Mouse (Mus musculus) cerebellum, adult 9-11 months (tissue): Measurements from ENCODE around the gene Ppp1r12c.
"Not testable (repeated sequence)": the region's sequence is repeated elsewhere in the genome, so short reads cannot be mapped to it uniquely, and the experiment has no call there.

Experiments used
- DNase-seq: peaks from one replicate; pipeline ENCODE4 v3.0.0; 2022

Ppp1r12c gene

DNA sequence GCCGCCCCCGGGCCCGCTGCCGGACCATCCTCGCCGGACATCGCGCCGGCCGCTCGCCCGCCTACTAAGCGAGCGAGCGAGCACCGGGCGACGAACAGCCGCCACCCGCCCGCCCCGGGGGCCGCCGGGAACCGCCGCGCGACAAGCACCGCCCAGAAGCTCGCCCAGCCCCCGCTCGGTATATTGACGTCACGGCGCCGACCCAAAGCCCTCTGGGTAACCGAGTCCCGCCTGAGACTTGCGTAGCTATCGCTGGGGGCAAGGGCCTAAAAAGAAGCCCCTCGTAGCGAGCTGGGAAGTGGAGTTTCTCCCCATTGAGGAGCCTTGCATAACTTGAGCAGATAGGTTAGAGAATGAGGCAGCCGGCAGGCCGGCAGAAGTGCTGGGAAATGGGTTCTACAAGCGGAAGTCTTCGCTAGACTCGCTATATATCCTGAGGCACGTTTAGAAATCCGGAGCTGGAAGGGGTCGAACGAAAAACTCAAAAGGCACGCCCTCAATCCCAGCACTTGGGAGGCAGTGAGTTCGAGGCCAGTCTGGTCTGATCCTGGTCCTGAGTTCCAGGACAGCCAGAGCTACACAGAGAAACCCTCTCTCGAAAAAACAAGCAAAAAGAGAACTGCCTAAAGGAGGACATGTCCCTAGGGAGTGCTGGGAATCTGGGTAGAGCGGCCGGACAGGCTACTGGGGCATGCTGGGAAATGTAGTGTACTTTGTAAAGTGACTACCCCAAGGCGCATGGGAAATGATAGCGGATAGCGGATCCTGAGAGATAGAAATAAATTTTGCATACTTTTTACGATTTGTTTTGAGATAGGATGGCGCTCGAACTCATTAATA, at the start of gene Ppp1r12c:
Gene Ppp1r12c (minus strand): TSS at position 123 of the 840 bp plus-strand sequence.
- DNase-seq: peak; percentile 96

DNA sequence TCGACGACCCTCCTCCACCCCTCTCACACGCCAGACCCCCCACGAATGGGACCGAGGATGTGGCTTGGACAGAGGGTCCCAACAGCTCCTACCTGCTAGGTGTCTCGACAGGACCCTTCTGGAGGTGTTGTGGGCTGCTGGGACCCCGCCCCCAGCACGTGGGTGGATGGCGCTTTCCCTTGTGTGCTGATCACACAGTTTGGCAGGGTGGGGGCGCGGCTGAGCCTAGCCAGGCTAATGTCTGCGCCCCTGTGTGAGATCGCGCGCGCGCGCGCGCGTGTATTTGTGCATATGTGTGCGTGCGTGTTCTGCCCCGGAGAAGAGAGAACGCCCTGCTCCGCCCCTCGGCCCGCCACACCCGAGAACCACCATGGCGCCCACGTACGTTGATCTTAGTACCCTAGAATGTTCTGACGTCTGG, 45.8 kb upstream of the Ppp1r12c start, which contains the start of gene Syt5:
Gene Syt5 (minus strand): TSS at position 321 of the 421 bp plus-strand sequence.
- DNase-seq: peak; percentile 57

DNA sequence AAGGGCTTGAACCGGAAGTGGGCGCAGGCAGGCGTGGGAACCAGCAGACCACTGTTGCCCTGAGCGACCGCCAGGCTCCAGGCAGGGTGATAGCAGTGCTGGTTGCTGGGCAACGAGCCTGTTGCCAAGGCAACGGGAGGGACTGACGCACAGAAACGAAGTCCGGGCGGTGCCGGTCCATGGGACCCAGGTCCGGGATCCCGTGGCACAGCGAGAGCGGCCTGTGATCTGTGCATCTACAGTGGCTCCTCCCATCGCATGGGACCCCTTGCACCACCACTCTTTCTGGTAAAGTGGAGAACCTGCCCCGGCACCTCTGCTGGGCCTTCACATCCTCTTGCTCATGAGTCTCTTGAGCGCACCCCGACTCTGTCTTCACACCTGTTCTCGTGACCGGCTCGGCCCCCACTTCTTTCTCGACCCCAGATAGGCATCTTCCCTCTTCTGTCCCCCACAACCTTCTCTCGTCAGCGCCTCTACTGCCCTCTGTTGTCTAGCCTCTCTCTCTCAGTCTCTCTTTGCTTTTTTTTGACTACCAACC, 45.2 kb upstream of the Ppp1r12c start:
- peak; percentile 86 for DNase-seq

DNA sequence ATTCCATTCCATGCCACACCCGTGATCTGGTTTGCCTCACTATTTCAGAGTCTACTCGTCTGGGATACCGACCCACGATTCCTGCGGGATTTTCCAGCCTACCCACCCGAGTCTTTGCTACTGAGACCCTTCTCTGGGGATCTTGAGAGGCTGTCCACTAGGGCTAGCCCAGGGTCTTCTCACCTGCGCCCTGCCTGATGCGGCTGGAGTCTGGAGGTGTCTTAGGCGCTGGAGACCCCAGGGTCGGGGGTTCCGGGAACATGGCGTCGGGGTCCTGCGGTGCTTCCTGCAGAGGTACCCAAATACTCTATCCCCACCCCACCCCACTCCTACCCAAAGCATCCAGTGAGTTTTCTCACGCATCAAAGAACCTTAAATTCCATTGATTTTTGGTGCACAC, 44.6 kb upstream of the Ppp1r12c start:
- no peak for DNase-seq

DNA sequence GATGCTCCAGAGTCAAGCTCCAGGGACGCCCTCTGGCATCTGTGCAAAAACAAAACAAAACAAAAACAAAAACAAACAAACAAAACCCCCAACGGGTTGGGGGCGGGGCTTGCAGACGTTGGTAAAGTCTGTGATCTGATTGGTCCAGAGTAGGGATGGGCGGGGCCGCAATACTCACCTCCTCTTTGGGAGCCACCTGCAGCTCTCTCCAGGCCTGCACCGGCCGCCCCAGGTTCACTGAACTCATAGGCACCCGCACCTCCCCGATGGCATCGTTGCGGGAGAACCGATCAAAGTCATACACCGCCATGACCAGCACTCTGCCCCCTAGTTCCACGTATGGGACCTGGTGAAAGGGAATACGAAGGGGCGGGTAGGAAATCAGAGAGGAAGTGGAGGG, 40.5 kb upstream of the Ppp1r12c start:
- DNase-seq: no peak

DNA sequence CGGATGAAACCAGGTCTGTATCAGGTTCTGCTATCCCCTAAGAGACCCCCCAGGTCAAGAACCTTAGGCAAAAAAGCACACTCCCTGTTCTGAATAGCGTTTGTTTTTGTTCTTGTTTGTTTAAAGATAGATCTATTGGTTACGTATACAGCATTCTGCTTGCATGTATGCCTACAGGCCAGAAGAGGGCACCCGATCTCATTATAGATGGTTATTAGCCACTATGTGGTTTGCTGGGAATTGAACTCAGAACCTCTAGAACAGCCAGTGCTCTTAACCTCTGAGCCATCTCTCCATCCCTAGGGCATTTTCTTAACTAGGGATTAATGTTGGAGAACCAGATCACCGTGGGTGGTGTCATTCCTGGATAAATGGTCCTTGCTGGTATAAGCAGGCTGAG, 39.9 kb upstream of the Ppp1r12c start:
- no peak for DNase-seq

DNA sequence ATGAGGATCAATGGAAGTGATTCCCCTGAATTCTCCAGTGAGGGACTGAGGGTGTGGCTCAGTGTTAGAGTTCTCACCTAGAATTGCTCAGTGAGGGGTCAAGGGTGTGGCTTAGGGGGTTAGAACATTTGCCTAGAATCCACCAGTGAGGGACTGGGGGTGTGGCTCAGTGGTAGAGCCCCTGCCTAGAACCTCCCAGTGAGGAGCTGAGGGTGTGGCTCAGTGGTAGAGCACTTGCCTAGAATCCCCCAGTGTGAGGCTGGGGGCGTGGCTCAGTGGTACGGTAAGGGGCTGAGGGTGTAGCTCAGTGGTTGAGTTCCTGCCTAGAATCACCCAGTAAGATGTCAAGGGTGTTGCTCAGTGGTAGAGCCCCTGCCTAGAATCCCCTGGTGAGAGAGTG, 37.5 kb upstream of the Ppp1r12c start:
- DNase-seq: no peak

DNA sequence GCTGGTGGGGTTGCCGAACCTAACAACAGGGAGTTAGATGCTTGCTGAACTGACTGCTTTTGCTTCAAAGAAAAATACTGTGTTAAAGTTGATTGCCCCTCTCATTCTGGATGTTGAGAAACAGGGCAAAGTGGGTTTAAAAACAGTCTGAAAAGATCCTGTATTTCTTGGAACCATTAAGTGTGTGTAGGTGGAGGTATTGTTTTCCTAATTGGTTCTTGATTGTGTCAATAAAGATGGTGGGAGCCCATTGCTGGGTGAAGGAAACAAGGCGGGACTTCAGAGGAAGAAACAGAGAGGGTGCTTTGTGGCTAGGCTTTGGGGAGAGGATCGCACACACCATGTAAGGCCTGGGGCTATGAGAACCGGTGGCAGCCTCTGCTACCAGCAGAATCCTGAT, 35.7 kb upstream of the Ppp1r12c start:
- no peak for DNase-seq

DNA sequence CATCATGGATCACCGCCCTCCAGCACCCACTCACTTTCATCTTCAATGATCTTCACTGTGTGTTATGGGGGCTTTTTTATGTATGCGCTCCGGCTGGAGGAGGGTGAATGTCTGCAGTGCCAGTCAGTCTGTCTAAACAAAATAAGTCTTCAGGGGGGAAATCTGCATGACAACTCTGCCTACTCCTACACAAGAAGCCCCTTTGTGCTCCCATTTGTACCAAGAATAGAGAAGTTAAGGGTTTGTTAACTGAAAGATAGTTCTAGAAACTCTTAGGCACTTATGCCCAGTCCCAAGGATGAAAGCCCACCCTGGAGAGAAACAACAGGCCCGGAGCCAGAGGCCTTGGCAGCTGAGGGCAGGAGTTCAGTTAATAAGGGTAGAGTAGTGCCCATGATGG, 34.9 kb upstream of the Ppp1r12c start:
- DNase-seq: no peak

DNA sequence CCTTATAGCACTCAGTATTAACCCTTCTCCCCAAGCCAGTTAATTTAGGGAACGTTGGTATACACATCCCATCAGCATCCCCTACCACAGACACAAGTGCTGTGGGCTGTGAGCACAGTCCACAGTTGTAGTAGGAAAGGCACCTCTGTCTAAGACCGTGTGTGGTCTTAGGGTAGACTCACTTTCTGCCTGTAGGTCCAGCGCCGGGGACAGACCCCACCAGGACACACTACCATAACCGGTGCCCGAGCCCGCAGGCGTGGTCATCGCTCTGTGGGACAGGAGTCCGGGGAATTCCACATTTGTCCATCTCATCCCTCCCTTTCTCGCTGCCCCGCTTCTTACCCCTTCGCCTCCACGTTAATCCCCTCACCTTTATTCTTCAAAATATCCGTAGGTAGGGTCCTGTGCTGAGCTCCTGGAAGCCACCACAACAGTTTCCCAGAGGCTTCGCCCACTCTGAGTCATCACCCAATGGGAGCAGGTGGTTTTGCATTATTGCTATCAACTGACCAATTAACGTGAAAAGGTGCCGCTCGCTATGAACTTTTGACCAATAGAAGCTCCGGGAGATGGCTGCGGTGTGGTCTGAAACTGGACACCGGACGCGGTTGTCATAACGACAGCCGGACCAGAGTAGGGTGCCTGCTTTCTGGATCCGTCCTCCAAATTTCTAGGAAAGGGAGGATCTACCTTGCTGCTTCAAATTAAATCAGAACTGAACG, 30.7 kb upstream of the Ppp1r12c start, which contains the start of gene Dnaaf3:
Gene Dnaaf3 (minus strand): TSS at position 449 of the 725 bp plus-strand sequence.
- DNase-seq: no peak

DNA sequence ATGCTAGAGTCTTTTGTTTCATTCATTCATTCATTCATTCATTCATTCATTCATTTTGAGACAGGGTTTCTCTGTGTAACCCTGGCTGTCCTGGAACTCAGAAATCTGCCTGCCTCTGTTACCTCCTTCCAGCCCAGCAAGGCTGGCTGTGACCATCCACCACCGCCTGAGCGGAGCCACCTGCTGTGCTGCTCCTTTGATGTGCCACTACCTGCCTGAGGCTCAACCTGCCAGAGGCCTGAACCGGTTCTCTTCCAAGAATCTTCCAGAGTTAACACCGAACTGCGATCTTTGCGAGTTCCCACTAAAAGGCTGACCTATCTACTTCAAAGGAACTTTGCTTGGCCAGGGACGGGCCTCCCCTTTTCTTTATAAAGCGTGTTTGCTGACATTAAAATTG, 28.7 kb upstream of the Ppp1r12c start:
- not testable (repeated sequence) for DNase-seq

DNA sequence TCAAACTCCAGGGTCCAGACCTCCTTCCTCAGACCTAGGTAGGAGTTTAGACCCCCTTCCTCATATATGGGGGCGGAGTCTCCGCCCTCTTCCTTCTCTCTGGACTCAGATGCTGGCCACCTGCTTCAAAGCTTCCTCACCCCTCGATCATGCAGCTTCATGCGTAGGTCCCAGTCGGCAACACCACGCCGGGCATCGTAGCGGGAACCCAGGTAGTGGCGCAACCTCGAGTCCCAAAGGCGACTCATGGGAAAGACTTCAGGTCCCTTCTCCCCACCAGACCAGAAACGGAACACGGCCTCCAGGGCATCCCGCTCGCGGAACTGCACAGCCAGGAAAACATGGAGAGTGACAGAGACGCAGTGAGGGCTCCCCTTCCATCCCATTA, 25.8 kb upstream of the Ppp1r12c start:
- DNase-seq: no peak

DNA sequence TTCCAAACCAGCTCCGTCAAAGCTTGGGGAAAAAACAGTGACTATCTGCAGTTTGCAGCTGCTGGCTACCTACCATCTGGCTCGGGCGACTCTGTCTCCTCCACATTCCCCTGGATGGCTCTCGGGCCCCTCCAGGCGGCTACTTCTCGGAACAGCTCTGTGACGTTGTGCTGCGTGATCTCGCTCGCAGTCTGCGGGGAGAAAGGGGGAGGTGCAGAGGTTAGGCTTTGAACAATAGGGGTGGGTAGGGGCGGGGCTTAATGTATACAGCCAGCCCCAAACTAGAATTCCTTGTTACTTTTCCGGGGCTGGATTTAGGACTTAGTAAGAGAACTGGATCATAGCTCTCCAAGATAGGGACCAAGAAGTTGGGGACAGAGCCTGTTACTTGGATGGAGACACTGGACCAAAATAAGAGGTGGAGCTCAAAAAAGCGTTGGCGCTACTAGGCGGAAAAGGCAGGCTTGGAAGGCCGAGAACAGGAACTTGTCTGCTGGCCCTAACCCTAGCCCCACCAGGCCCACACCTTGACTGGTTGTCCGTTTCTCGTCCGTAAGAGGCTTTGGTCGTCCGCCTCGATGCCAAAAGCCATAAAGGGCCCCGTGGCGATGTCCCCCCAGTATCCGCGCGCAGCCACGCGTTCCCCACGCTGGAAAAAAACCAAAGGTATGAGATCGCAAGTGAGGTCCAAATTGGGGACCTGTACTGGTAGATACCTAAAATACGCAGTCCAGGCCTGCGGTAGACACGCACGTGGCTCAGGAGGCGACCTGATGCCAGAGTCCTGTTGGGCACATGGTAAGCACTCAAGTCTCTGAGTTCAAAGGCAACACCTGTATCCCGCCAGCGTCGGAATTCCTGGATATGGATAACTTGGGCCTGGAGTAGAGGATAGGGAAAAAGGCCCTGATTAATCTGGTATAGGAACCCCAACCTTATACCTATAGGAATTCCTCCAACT, 25.1 kb upstream of the Ppp1r12c start:
- peak; percentile 71 for DNase-seq

DNA sequence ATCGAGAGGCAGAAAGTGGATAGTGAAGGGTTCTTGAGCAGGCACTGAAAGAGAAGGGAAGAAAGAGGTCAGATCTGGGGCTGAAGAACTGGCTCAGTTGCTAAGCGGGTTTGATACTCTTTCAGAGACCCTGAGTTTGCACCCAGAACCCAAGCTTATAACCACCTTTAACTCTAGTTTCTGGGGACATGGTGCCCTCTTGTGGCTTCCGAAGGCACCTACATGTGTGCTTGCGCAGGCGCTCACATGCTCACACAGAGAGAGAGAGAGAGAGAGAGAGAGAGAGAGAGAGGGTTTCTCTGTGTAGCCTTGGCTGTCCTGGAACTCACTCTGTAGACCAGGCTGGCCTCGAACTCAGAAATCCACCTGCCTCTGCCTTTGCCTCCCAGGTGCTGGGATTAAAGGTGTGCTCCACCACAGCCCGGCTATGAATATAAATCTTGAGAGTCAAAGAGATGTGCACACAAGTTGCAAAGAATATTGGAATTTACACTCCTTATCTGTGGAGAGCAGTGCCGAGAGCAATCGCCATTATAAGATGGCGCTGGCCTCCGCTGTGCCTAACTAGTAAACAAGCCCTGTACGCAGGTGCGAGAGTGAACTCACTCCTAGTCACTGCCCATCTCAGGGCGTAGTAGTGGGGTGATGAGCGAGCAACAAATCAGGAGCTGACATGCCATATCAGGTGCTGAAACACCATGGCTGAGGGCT, 22.9 kb upstream of the Ppp1r12c start, which contains the start of gene Tnni3:
Gene Tnni3 (minus strand): TSS at position 18 of the 711 bp plus-strand sequence.
- DNase-seq: peak; percentile 51

DNA sequence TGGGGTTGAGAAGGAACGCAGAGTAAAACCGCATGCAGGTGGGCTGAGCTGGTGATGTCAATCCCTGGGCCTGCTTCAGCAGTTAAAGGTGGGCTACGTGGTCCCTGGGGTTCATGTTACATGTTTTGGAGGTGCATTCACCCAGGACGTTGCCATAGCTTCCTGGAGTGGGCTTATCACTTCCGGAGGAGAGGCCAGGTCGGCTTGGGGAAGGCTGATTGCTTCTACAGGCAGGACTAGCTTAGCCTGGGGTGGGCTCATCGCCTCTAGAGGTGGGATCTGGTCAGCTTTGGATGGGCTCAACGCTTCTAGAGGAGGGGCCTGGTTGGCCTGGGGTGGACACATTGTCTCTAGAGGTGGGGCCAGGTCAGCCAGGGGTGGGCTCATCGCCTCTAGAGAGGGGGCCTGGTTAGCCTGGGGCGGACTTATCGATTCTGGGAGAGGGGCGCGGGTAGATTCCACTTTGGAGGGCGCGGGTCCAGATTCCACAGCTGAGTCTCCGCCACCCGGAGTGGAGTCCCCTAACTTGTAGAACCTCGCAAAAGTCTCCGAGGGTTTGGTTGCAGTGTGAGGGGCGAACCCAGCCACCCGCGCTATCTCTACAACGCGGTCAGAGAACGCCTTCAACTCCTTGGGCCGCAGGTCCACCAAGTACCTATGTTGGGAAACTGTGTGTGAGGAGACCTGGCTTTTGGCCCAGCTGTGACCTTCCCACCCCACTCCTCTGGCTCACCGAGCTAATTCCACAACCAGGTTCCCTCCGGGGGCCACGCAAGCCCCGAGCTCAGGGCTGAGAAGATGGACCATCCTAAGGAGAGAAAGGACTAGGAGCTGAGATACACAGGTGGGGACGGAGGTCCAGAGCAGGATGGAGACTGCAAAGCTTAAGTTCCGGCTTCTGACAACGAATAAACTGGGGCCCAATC, 22.0 kb upstream of the Ppp1r12c start:
- peak; percentile 24 for DNase-seq

DNA sequence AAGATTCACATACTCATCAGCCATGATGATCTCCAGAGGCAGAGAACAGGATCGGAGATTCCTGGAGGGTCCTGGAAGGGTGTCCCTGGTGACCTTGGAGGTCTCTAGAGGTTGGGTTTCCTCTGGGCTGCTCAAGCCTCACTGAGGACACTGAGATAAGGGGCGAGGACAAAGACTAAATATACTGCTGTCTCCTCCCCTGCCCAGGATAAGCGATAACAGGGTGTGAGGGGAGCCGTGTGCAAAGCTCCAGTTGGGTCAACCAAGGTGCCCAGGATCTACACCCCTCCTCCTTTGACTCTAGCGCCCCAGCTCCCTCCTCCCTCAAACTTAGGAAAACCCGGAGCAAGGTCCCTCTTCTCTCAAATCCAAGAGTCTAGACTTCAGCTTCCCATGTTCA, 20.8 kb upstream of the Ppp1r12c start:
- DNase-seq: no peak

DNA sequence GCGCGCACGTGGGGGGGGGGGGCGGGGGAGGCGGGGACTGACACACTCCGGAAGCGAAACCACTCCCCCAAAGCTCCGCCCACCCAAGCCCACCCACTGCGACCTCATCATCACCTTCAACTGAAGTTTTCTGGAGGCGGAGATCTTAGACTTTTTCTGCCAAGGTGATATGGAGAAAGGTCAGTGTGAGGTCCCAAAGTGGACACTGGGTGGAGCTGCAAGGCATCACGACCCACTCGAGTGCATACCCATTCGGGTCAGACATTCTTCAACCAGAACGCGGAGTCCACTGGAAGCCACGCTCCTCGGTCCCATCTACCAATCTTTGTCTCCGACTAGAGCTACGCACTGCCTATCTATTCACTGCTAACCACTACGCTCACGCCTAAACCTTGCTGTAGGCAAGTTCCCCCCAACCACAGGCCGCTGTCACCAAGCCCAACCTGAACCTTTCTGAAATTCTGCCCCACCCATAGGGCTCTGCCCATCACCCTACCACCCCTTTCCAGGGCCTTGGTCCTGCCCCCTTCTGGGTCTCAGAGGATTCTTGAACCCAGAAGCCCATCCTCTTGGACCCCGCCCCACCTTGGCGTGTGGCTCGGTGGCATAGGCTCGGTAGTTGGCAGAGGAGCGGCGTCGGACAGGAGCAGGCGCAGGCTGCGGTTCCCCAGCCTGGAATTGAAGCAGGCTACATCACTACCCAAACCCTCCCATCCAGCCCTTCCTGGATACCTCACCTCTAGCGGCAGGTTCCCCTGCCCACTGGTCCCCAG, 19.9 kb upstream of the Ppp1r12c start:
- DNase-seq: no peak

DNA sequence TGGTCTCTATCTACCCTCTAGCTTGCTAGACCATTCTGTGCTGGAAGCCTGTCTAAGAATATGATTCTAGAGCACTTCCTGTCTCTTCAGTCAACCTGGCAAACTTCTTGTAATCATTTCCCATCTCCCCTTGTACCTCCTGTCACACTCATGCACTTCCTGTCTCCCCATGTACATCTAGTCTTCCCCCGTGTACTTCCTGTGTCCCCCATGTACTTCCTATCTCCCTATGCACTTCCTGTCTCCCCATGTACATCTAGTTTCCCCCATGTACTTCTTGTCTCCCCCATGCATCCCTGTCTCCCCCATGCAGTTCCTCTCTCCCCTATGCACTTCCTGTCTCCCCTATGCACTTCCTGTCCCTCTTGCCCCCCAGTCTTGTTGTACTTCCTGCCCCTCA, 17.0 kb upstream of the Ppp1r12c start:
- no peak for DNase-seq

DNA sequence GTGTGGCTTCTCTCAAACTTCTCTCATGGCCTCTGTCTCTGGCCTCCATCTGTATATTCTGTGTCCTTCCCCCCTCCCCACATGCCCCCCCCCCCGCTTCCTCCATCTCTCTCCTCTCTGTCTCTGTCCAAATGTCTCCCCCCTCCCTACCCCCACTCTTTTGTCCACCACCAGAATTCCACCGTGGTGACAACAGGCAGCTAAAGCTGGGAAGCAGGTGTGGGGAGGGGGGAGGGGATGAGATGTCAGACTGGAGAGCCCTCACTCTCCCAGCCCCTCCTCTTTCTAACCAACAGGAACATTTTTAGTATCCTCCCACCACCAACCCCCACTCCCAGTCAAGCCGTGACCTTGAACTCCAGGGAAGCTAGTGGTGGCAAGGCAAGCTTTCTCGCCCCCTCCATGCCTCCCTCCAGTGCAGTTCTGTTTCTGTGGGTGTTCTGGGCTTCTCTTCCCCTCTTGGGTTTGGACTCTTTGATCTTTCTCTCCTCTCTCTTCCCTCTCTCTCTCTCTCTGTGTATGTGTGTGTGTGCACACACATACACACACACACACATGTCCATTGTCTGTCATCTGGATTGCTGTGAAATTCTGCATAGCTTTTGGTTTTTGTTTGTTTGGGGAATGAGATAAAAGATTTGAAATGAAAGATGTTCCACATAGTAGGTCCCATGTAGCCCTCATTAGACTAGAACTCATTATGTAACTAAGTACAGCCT, 15.0 kb upstream of the Ppp1r12c start, which contains the start of gene Tnnt1:
Gene Tnnt1 (minus strand): TSS at position 51 of the 719 bp plus-strand sequence.
- no peak for DNase-seq
